ENCODE assay signal across 8 mouse cellular contexts in the genomic region with DNA sequence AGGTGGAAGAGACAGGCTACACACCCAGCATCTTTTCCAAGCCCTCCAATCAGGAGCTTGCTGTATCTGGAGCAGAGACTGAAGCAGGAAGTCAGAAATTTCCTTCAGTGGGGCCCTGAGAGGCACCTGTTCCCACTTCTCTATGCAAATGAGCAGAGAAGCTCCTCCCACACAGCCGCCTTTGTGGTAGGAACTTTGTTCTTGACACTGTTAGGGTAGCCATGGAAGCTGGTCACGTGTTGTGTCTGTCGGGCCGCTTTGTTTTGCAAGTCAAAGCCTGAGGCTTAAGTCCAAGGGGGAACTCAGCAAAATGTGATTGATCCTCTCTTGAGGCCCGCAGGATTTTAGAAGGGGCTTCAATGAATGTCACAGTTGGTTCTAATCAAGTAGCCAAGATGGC. TPM values are rescaled to one million over a fixed set of nuclear protein-coding genes. Genes with fewer than 3 reads are reported as not detected.
DNase-seq lines count a peak whose midpoint lies in the region; ATAC-seq and TF ChIP-seq lines count a peak whose summit lies in the region.

No protein-coding gene starts in this region.

- no peak for TF ChIP-seq CTCF in liver, postnatal 0 days (IDR thresholded peaks at IDR 0.05; ENCODE audit: low read depth)

- no peak overlapping the region for H3K27ac ChIP-seq in hindbrain, embryonic 11.5 days (ENCODE audit: low read depth, low read length)
- H3K27ac ChIP-seq in hindbrain, embryonic 14.5 days, result no peak overlapping the region
- peak overlapping the region; percentile 80 for H3K27ac ChIP-seq in liver, postnatal 0 days (ENCODE audit: low read depth)

- ATAC-seq in hindbrain, embryonic 11.5 days (ENCODE audit: low FRiP score), result no peak
- ATAC-seq in hindbrain, embryonic 14.5 days (ENCODE audit: low FRiP score), result no peak
- peak; percentile 91 for ATAC-seq in liver, postnatal 0 days
- ATAC-seq in cerebellum, adult (ENCODE audit: insufficient number of reproducible peaks, low FRiP score, low TSS enrichment), result no peak

- peak; percentile 40 for DNase-seq in hindbrain, embryonic 11.5 days (ENCODE audit: low spot score)
- DNase-seq in hindbrain, embryonic 14.5 days (ENCODE audit: low spot score), result no peak
- DNase-seq in embryo, embryonic 11 days, result peak; percentile 50
- DNase-seq in liver, postnatal 0 days, result peak; percentile 82
- peak; percentile 60 for DNase-seq in testis, postnatal 14 days (ENCODE audit: low spot score)
- DNase-seq in cerebellum, adult 11-12 months, result no peak
- no peak for DNase-seq in heart, adult 8-10 months (ENCODE audit: low spot score)

- H3K9me3 ChIP-seq in hindbrain, embryonic 11.5 days (ENCODE audit: control insufficient read depth, low read length), result no peaks in the 10 kb centered on the region
- H3K9me3 ChIP-seq in hindbrain, embryonic 14.5 days (ENCODE audit: control insufficient read depth, low read length), result no peaks in the 10 kb centered on the region
- no peaks in the 10 kb centered on the region for H3K9me3 ChIP-seq in liver, postnatal 0 days (ENCODE audit: low read length)

- H3K9ac ChIP-seq in hindbrain, embryonic 11.5 days (ENCODE audit: low read depth, low read length), result no peak overlapping the region
- no peak overlapping the region for H3K9ac ChIP-seq in hindbrain, embryonic 14.5 days
- no peak overlapping the region for H3K9ac ChIP-seq in liver, postnatal 0 days (replicated peaks)

- H3K4me2 ChIP-seq in hindbrain, embryonic 11.5 days (replicated peaks; ENCODE audit: low read depth, low read length), result no peak overlapping the region
- no peak overlapping the region for H3K4me2 ChIP-seq in hindbrain, embryonic 14.5 days (replicated peaks)
- no peak overlapping the region for H3K4me2 ChIP-seq in liver, postnatal 0 days (ENCODE audit: low read depth, low read length)

- TF ChIP-seq EP300 in liver, postnatal 0 days (IDR thresholded peaks at IDR 0.05; ENCODE audit: low read depth), result no peak

- WGBS in hindbrain, embryonic 11.5 days, result 27% methylated on average over 5 of the region's 5 CpGs
- 9% methylated on average over 5 of the region's 5 CpGs for WGBS in hindbrain, embryonic 14.5 days
- 8% methylated on average over 5 of the region's 5 CpGs for WGBS in liver, postnatal 0 days (ENCODE audit: insufficient replicate concordance)

- H3K36me3 ChIP-seq in hindbrain, embryonic 11.5 days (ENCODE audit: control insufficient read depth, insufficient read depth, low read length), result no peaks in the 10 kb centered on the region
- H3K36me3 ChIP-seq in hindbrain, embryonic 14.5 days (replicated peaks; ENCODE audit: control insufficient read depth, insufficient read depth), result no peaks in the 10 kb centered on the region
- no peaks in the 10 kb centered on the region for H3K36me3 ChIP-seq in liver, postnatal 0 days (replicated peaks; ENCODE audit: insufficient read depth, low read length)

- H3K4me1 ChIP-seq in hindbrain, embryonic 11.5 days (replicated peaks; ENCODE audit: control insufficient read depth, insufficient read depth, low read length), result no peaks in the 10 kb centered on the region
- H3K4me1 ChIP-seq in hindbrain, embryonic 14.5 days (replicated peaks; ENCODE audit: control insufficient read depth, insufficient read depth, low read length), result no peaks in the 10 kb centered on the region
- H3K4me1 ChIP-seq in liver, postnatal 0 days (ENCODE audit: insufficient read depth), result peaks cover 7% of the 10 kb centered on the region

- H3K27me3 ChIP-seq in hindbrain, embryonic 11.5 days (ENCODE audit: control insufficient read depth, insufficient read depth, low read length), result no peaks in the 10 kb centered on the region
- no peaks in the 10 kb centered on the region for H3K27me3 ChIP-seq in hindbrain, embryonic 14.5 days (ENCODE audit: control insufficient read depth, insufficient read depth, low read length)
- no peaks in the 10 kb centered on the region for H3K27me3 ChIP-seq in liver, postnatal 0 days (ENCODE audit: insufficient read depth, low read length)

- no peak overlapping the region for H3K4me3 ChIP-seq in hindbrain, embryonic 11.5 days (ENCODE audit: low read depth, low read length)
- no peak overlapping the region for H3K4me3 ChIP-seq in hindbrain, embryonic 14.5 days (replicated peaks; ENCODE audit: low read length)
- no peak overlapping the region for H3K4me3 ChIP-seq in liver, postnatal 0 days (ENCODE audit: low read depth, low read length)

RNA-seq across cellular contexts. Expression of gene Pptc7, which starts 9.4 kb away (rescaled TPM):
- polyA plus RNA-seq in hindbrain, embryonic 11.5 days (2014; fragmentation: Nextera tagmentation; extraction: Ambion mirVana), result 8.1 and 8.4 TPM in 2 replicates
- polyA plus RNA-seq in hindbrain, embryonic 14.5 days (2014; fragmentation: Nextera tagmentation; extraction: Ambion mirVana), result 8.4 and 8.5 TPM in 2 replicates
- polyA plus RNA-seq in liver, postnatal 0 days (2015; fragmentation: Nextera tagmentation; extraction: Ambion mirVana), result 4.4 and 5.6 TPM in 2 replicates
- 100 to 1,000 TPM; 103 to 141 (median 121) TPM for total RNA-seq in heart, adult 8-10 months (2022)

RNA-seq across cellular contexts. Expression of gene Tctn1, which starts 10.5 kb away (rescaled TPM):
- 4.4 and 5.6 TPM in 2 replicates for polyA plus RNA-seq in hindbrain, embryonic 11.5 days (2014; fragmentation: Nextera tagmentation; extraction: Ambion mirVana)
- polyA plus RNA-seq in hindbrain, embryonic 14.5 days (2014; fragmentation: Nextera tagmentation; extraction: Ambion mirVana), result 4.4 and 6.5 TPM in 2 replicates
- polyA plus RNA-seq in liver, postnatal 0 days (2015; fragmentation: Nextera tagmentation; extraction: Ambion mirVana), result 1.1 and 1.2 TPM in 2 replicates
- total RNA-seq in heart, adult 8-10 months (2022), result 1 to 10 TPM; 3.5 to 5.1 (median 3.8) TPM

Comparison
In these comparisons a context has a peak if more than half of its experiments do, and no peak if none do; other contexts are left out.
1. DNase-seq: peak in hindbrain, embryonic 11.5 days (single experiment), embryo, embryonic 11 days (single experiment), liver, postnatal 0 days (single experiment) and testis, postnatal 14 days (single experiment); none in hindbrain, embryonic 14.5 days (single experiment), cerebellum, adult 11-12 months (single experiment) and heart, adult 8-10 months (single experiment).